Mouse (Mus musculus) C2C12 (cell line): ENCODE results near the gene Gm2696.

ENCODE experiments used
- CEBPB ChIP-seq: IDR thresholded peaks from one replicate; pipeline ENCODE4 v1.6.1; 2011; ENCODE audit warnings: low read depth, mild to moderate bottlenecking, control low read depth, moderate library complexity
- CTCF ChIP-seq: IDR thresholded peaks from one replicate; pipeline ENCODE4 v1.5.1; 2011; ENCODE audit not compliant: control insufficient read depth, insufficient read depth, insufficient read length
- FOSL1 ChIP-seq: IDR thresholded peaks from one replicate; pipeline ENCODE4 v1.8.0; 2011; ENCODE audit warnings: mild to moderate bottlenecking, low read length; ENCODE audit not compliant: poor library complexity, insufficient read depth, severe bottlenecking
- MAX ChIP-seq: IDR thresholded peaks from one replicate; pipeline ENCODE4 v1.6.1; 2011; ENCODE audit warnings: mild to moderate bottlenecking, control low read depth
- MYOD1 ChIP-seq: IDR thresholded peaks from one replicate; pipeline ENCODE4 v1.6.1; 2011; ENCODE audit warnings: low read depth; ENCODE audit not compliant: control insufficient read depth, insufficient read length
- MYOG ChIP-seq: IDR thresholded peaks from one replicate; pipeline ENCODE4 v1.6.1; 2011; ENCODE audit not compliant: control insufficient read depth, insufficient read length; ENCODE audit errors: extremely low read depth
- USF1 ChIP-seq: IDR thresholded peaks from one replicate; pipeline ENCODE4 v1.6.1; 2011; ENCODE audit warnings: low read depth, mild to moderate bottlenecking, control low read depth, moderate library complexity

DNA sequence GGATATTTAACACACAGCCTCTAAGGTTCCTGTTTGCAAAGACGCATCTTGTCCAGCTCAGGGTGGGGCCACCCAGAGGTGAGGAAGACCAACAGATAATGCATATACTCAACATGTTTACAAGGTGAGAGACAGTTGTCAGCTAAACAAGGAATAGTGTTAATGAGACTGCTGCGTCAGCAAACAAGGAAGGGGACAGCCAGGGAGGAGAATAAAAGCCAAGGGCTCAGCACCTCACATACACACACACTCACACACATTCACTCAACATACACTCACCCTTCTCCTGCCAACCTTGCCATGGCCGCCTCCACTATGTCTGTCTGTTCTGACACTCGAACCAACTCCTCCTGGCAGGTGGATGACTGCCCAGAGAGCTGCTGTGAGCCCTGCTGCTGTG lies at the start of gene Gm2696:
- TF ChIP-seq CTCF (no peak), MYOG (no peak), USF1 (no peak), CEBPB (no peak), MYOD1 (no peak), MAX (no peak), FOSL1 (no peak)
